7 mouse cellular contexts compared by ENCODE assay signal in genomic region chr1:133854421-133855273, GRCm38 (mm10). TPM values are rescaled to one million over a fixed set of nuclear protein-coding genes. Genes with fewer than 3 reads are reported as not detected.
DNase-seq lines count a peak whose midpoint lies in the region; ATAC-seq lines count a peak whose summit lies in the region.

No protein-coding gene starts in this region.

- peaks cover 41% of the 10 kb centered on the region for H3K4me1 ChIP-seq in midbrain, embryonic 13.5 days (replicated peaks)

- WGBS in midbrain, embryonic 13.5 days = 3% methylated on average over 17 of the region's 17 CpGs

- DNase-seq in thymus, postnatal 4 days = peak; percentile 26
- no peak for DNase-seq in thymus, adult 18-20 months
- peak; percentile 93 for DNase-seq in fat pad, adult 2 months (ENCODE audit: extremely low read depth, low read depth, low spot score)
- DNase-seq in heart, postnatal 36 days = peak; percentile 28 to 34
- DNase-seq in left cerebral cortex, postnatal 36 days (ENCODE audit: low spot score in 2 of 2) = peak; percentile 35 to 45
- no peak for DNase-seq in ovary, postnatal 36 days (ENCODE audit: low spot score)

- intact Hi-C loops in heart, postnatal 36 days (cut with DNase I) = loop anchor here (2.0 kb wide), 2 partner anchors 36 to 54 kb away; partner anchors contain the start of gene Atp2b4
- intact Hi-C loops in left cerebral cortex, postnatal 36 days (cut with DNase I) = no loop called here

- H3K36me3 ChIP-seq in midbrain, embryonic 13.5 days = no peaks in the 10 kb centered on the region

- H3K9ac ChIP-seq in midbrain, embryonic 13.5 days (replicated peaks) = peak overlapping the region; percentile 28; the same call in 1 of the 2 replicates

- H3K27ac ChIP-seq in midbrain, embryonic 13.5 days = 0 out of 2 replicates have a peak overlapping the region, but pooled peaks have one; percentile 14

- H3K27me3 ChIP-seq in midbrain, embryonic 13.5 days = peaks cover 23% of the 10 kb centered on the region

- peak; percentile 69 for ATAC-seq in midbrain, embryonic 13.5 days

- peak overlapping the region; percentile 51 for H3K4me2 ChIP-seq in midbrain, embryonic 13.5 days (replicated peaks)

- H3K9me3 ChIP-seq in midbrain, embryonic 13.5 days = no peaks in the 10 kb centered on the region

- peak overlapping the region; percentile 32 for H3K4me3 ChIP-seq in midbrain, embryonic 13.5 days (replicated peaks)

RNA-seq across cellular contexts. Expression of gene Optc, which starts 53.2 kb away (rescaled TPM):
- total RNA-seq in heart, postnatal 36 days (2021) = under 1 TPM; 0.42 to 0.65 TPM
- 1 to 10 TPM in 1 of 2 experiments, under 1 TPM in 1; 0.37 to 1.4 TPM for total RNA-seq in left cerebral cortex, postnatal 36 days (2021)
- 4.0 and 4.9 TPM in 2 replicates for polyA plus RNA-seq in midbrain, embryonic 13.5 days (2015; fragmentation: Nextera tagmentation; extraction: Ambion mirVana)

RNA-seq across cellular contexts. Expression of gene Atp2b4, which starts 53.8 kb away (rescaled TPM):
- 10 to 100 TPM; 19.5 to 23.7 TPM for total RNA-seq in heart, postnatal 36 days (2021)
- total RNA-seq in left cerebral cortex, postnatal 36 days (2021) = 100 to 1,000 TPM; 224 to 248 TPM
- polyA plus RNA-seq in midbrain, embryonic 13.5 days (2015; fragmentation: Nextera tagmentation; extraction: Ambion mirVana) = 7.8 and 8.2 TPM in 2 replicates

Comparison
In these comparisons a context has a peak if more than half of its experiments do, and no peak if none do; other contexts are left out.
1. DNase-seq: peak in thymus, postnatal 4 days (single experiment), fat pad, adult 2 months (single experiment), heart, postnatal 36 days (2 of 2) and left cerebral cortex, postnatal 36 days (2 of 2); none in thymus, adult 18-20 months (0 of 2) and ovary, postnatal 36 days (single experiment).
2. RNA of gene Atp2b4, which starts 53.8 kb away (total RNA-seq): 224 to 248 TPM in left cerebral cortex, postnatal 36 days; 19.5 to 23.7 TPM in heart, postnatal 36 days; every median in the first group is over 4 times any median in the second.